Mouse (Mus musculus): ENCODE data around the gene Ifitm3. TPM values are rescaled to one million over a fixed set of nuclear protein-coding genes. Genes with fewer than 3 reads are reported as not detected.

Ifitm3 gene
- polyA plus RNA-seq (2014; fragmentation: Nextera tagmentation; extraction: Ambion mirVana): 13.5 and 14.0 TPM in 2 replicates

- Histone ChIP-seq H3K9me3 (ENCODE audit: control insufficient read depth, low read length) (no peaks in the 10 kb centered on the region), H3K4me1 (ENCODE audit: control insufficient read depth, insufficient read depth, low read length) (peaks cover 3% of the 10 kb centered on the region; the same call in 1 of the 2 replicates), H3K4me3 (ENCODE audit: low read depth, low read length) (no peak within 1 kb of the TSS), H3K27ac (ENCODE audit: low read depth, low read length) (no peak within 1 kb of the TSS), H3K36me3 (ENCODE audit: control insufficient read depth, insufficient read depth, low read length) (no peaks in the 10 kb centered on the region; the same call in 1 of the 2 replicates), H3K27me3 (ENCODE audit: control insufficient read depth, insufficient read depth, low read length) (no peaks in the 10 kb centered on the region; the same call in 1 of the 2 replicates), H3K4me2 (no peak within 1 kb of the TSS), H3K9ac (ENCODE audit: low read length) (no peak within 1 kb of the TSS)
- DNase-seq (ENCODE audit: low spot score, missing footprints) (no peak), ATAC-seq (ENCODE audit: low FRiP score) (no peak)
- 38% methylated on average over 10 of the region's 10 CpGs for whole genome bisulfite sequencing
Observed at GRCm38 (mm10) chr7:141010593-141010992, at the start of gene Ifitm3. Gene Ifitm3, minus strand, starts transcription at chr7:141010770.

DNA sequence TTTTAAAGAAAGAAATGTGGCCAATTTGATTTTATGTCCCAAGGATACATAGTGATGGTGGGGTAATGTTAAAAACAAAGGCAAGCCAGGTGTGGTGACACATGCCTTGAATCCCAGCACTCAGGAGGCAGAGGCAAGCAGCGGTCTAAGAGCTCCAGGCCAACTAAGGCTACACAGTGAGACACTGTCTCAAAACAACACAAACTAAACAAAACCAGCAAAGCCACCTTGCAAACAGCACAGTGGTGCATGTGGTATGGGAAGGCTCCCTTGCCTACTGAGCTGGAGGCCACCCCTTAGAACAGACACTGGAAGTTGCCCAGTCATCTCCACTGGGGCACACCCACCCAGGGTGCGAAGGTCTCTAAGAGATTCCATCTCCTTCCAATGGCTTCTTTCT is 49.4 kb upstream of the Ifitm3 start:
- 63% methylated on average over 2 of the region's 2 CpGs for WGBS
- ATAC-seq (ENCODE audit: low FRiP score): no peak

DNA sequence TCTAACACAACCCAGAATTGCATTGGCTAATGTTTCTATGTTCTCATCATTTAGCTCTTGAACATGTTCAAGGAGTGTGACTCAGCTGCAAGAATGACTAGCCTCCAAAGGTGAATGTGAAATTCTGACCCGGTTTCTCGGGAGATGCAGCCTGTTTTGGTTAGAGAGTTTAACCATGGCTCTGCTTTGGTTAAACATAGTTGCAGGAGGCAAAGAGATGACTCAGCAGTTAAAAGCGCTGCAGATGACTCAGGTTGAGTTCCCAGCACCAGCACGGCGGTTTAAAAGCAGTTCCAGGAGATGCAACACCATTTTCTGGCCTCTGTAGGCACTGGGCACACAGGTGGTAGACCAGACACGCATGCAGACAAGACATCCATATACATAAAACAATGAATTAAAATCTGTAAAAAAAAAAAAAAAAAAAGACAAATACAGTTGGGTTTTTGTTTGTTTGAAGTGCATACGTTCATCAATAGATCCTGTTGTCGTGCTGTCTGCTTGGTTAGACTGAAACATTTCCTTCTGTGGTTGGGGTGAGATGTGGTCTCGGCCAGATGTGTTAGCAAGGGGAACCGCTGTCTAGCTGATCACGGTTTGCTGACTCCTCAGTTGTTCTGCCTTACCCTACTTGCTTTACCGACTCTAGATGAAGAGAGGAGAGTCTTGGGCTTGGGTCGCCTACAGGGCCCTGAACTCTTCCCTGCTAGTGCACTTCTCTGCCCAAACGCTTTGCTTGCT is 48.2 kb upstream of the Ifitm3 start:
- no peak for DNase-seq (ENCODE audit: low spot score, missing footprints)
- 91% methylated on average over 14 of the region's 14 CpGs for WGBS
- H3K27ac ChIP-seq (ENCODE audit: low read depth, low read length): no peak overlapping the region

More for the DNA sequence above, 49.4 kb upstream of the Ifitm3 start:
- Histone ChIP-seq H3K27me3 (ENCODE audit: control insufficient read depth, insufficient read depth, low read length) (no peaks in the 10 kb centered on the region), H3K27ac (ENCODE audit: low read depth, low read length) (no peak overlapping the region), H3K9me3 (ENCODE audit: control insufficient read depth, low read length) (no peaks in the 10 kb centered on the region), H3K36me3 (ENCODE audit: control insufficient read depth, insufficient read depth, low read length) (peaks cover 10% of the 10 kb centered on the region; the same call in 1 of the 2 replicates), H3K4me2 (peak overlapping the region; percentile 93), H3K4me1 (ENCODE audit: control insufficient read depth, insufficient read depth, low read length) (peaks cover 11% of the 10 kb centered on the region), H3K9ac (ENCODE audit: low read length) (peak overlapping the region; percentile 98), H3K4me3 (ENCODE audit: low read depth, low read length) (peak overlapping the region; percentile 89)
- no peak for DNase-seq (ENCODE audit: low spot score, missing footprints)

GRCm38 (mm10) chr7:141057541-141057940 is 47.0 kb upstream of the Ifitm3 start:
- Histone ChIP-seq H3K4me2 (no peak overlapping the region), H3K9me3 (ENCODE audit: control insufficient read depth, low read length) (no peaks in the 10 kb centered on the region), H3K36me3 (ENCODE audit: control insufficient read depth, insufficient read depth, low read length) (no peaks in the 10 kb centered on the region), H3K27ac (ENCODE audit: low read depth, low read length) (no peak overlapping the region), H3K9ac (ENCODE audit: low read length) (no peak overlapping the region), H3K4me3 (ENCODE audit: low read depth, low read length) (no peak overlapping the region), H3K4me1 (ENCODE audit: control insufficient read depth, insufficient read depth, low read length) (peaks cover 11% of the 10 kb centered on the region), H3K27me3 (ENCODE audit: control insufficient read depth, insufficient read depth, low read length) (no peaks in the 10 kb centered on the region)
- 93% methylated on average over 1 of the region's 1 CpGs for WGBS
- DNase-seq (ENCODE audit: low spot score, missing footprints): no peak
- ATAC-seq (ENCODE audit: low FRiP score): no peak

More for the DNA sequence above, 48.2 kb upstream of the Ifitm3 start:
- peaks cover 11% of the 10 kb centered on the region for H3K4me1 ChIP-seq (ENCODE audit: control insufficient read depth, insufficient read depth, low read length)
- H3K4me2 ChIP-seq: no peak overlapping the region
- H3K9me3 ChIP-seq (ENCODE audit: control insufficient read depth, low read length): no peaks in the 10 kb centered on the region
- no peak for ATAC-seq (ENCODE audit: low FRiP score)
- no peak overlapping the region for H3K4me3 ChIP-seq (ENCODE audit: low read depth, low read length)
- H3K27me3 ChIP-seq (ENCODE audit: control insufficient read depth, insufficient read depth, low read length): no peaks in the 10 kb centered on the region
- H3K36me3 ChIP-seq (ENCODE audit: control insufficient read depth, insufficient read depth, low read length): no peaks in the 10 kb centered on the region; the same call in 1 of the 2 replicates
- no peak overlapping the region for H3K9ac ChIP-seq (ENCODE audit: low read length)

GRCm38 (mm10) chr7:141056976-141057375 is 46.4 kb upstream of the Ifitm3 start:
- no peak overlapping the region for H3K27ac ChIP-seq (ENCODE audit: low read depth, low read length)
- H3K9me3 ChIP-seq (ENCODE audit: control insufficient read depth, low read length): no peaks in the 10 kb centered on the region
- H3K9ac ChIP-seq (ENCODE audit: low read length): no peak overlapping the region
- H3K4me2 ChIP-seq: no peak overlapping the region
- DNase-seq (ENCODE audit: low spot score, missing footprints) (no peak), ATAC-seq (ENCODE audit: low FRiP score) (no peak)
- H3K4me1 ChIP-seq (ENCODE audit: control insufficient read depth, insufficient read depth, low read length): peaks cover 7% of the 10 kb centered on the region
- WGBS: 93% methylated on average over 6 of the region's 6 CpGs
- no peaks in the 10 kb centered on the region for H3K36me3 ChIP-seq (ENCODE audit: control insufficient read depth, insufficient read depth, low read length)
- no peaks in the 10 kb centered on the region for H3K27me3 ChIP-seq (ENCODE audit: control insufficient read depth, insufficient read depth, low read length)
- H3K4me3 ChIP-seq (ENCODE audit: low read depth, low read length): no peak overlapping the region

DNA sequence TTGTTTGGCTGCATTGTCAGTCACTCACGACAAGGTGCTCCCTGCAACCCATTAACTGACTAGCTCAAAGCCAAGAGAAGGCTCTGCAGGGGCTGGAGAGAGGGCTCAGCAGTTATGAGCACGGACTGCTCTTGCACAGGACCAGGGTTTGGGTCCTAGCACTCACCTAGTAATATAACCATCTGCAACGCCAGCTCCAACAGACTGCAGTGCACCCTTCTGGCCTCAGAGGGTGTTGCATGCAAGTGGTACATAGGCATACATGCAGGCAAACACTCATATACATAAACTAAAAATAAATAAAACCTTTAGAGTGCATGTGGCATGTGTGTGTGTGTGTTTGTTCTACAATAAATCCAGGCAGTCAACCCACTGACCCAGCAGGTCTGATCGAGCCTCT is 45.2 kb upstream of the Ifitm3 start:
- DNase-seq (ENCODE audit: low spot score, missing footprints) (no peak), ATAC-seq (ENCODE audit: low FRiP score) (no peak)
- H3K36me3 ChIP-seq (ENCODE audit: control insufficient read depth, insufficient read depth, low read length): no peaks in the 10 kb centered on the region
- no peaks in the 10 kb centered on the region for H3K4me1 ChIP-seq (ENCODE audit: control insufficient read depth, insufficient read depth, low read length)
- H3K4me2 ChIP-seq: no peak overlapping the region
- no peak overlapping the region for H3K4me3 ChIP-seq (ENCODE audit: low read depth, low read length)
- no peaks in the 10 kb centered on the region for H3K27me3 ChIP-seq (ENCODE audit: control insufficient read depth, insufficient read depth, low read length)
- WGBS: 83% methylated on average over 4 of the region's 4 CpGs
- H3K9me3 ChIP-seq (ENCODE audit: control insufficient read depth, low read length): no peaks in the 10 kb centered on the region
- H3K9ac ChIP-seq (ENCODE audit: low read length): no peak overlapping the region
- H3K27ac ChIP-seq (ENCODE audit: low read depth, low read length): no peak overlapping the region

GRCm38 (mm10) chr7:141052421-141052820 is 41.9 kb upstream of the Ifitm3 start:
- Histone ChIP-seq H3K9me3 (ENCODE audit: control insufficient read depth, low read length) (no peaks in the 10 kb centered on the region), H3K4me1 (ENCODE audit: control insufficient read depth, insufficient read depth, low read length) (peaks cover 4% of the 10 kb centered on the region; the same call in 1 of the 2 replicates), H3K36me3 (ENCODE audit: control insufficient read depth, insufficient read depth, low read length) (no peaks in the 10 kb centered on the region), H3K27me3 (ENCODE audit: control insufficient read depth, insufficient read depth, low read length) (no peaks in the 10 kb centered on the region), H3K4me2 (no peak overlapping the region), H3K4me3 (ENCODE audit: low read depth, low read length) (no peak overlapping the region), H3K27ac (ENCODE audit: low read depth, low read length) (no peak overlapping the region), H3K9ac (ENCODE audit: low read length) (no peak overlapping the region)
- no peak for ATAC-seq (ENCODE audit: low FRiP score)
- 75% methylated on average over 2 of the region's 2 CpGs for WGBS
- DNase-seq (ENCODE audit: low spot score, missing footprints): no peak

- Histone ChIP-seq H3K4me1 (ENCODE audit: control insufficient read depth, insufficient read depth, low read length) (peaks cover 4% of the 10 kb centered on the region; the same call in 1 of the 2 replicates), H3K4me2 (no peak overlapping the region), H3K27ac (ENCODE audit: low read depth, low read length) (no peak overlapping the region), H3K9me3 (ENCODE audit: control insufficient read depth, low read length) (no peaks in the 10 kb centered on the region), H3K27me3 (ENCODE audit: control insufficient read depth, insufficient read depth, low read length) (no peaks in the 10 kb centered on the region), H3K36me3 (ENCODE audit: control insufficient read depth, insufficient read depth, low read length) (no peaks in the 10 kb centered on the region), H3K4me3 (ENCODE audit: low read depth, low read length) (no peak overlapping the region), H3K9ac (ENCODE audit: low read length) (no peak overlapping the region)
- ATAC-seq (ENCODE audit: low FRiP score) (no peak), DNase-seq (ENCODE audit: low spot score, missing footprints) (no peak)
- WGBS: 90% methylated on average over 4 of the region's 4 CpGs
Observed at GRCm38 (mm10) chr7:141052016-141052415, 41.4 kb upstream of the Ifitm3 start.

DNA sequence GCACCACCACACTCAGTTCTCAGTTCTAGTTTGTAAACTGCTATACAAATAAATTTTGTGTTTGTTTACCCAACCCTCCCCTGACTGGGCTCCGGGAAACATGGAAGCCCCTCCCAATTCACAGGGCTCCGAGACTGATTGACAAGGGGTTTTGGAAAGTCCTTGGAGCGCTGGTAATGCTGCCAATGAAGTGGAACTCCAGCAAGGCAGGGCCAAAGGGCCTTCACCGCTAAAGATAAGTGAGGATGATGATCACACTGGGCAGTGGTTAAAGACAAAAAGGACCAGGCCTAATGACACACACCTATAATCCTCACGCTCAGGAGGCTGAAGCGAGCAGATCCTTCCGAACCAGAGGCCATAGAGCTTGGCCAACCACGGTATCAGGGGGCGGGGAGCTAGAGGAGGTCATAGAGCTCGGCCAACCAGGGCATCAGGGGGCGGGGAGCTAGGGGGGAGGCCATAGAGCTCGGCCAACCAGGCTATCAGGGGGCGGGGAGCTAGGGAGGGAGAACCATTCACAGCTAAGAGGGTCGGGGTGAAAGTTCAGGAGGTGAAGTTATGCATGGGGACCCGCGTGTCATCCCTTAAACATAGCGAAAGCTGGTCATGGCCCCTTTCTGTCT is 40.6 kb upstream of the Ifitm3 start:
- WGBS: 70% methylated on average over 17 of the region's 17 CpGs
- H3K4me2 ChIP-seq: no peak overlapping the region
- no peaks in the 10 kb centered on the region for H3K27me3 ChIP-seq (ENCODE audit: control insufficient read depth, insufficient read depth, low read length)
- no peak for DNase-seq (ENCODE audit: low spot score, missing footprints)
- no peaks in the 10 kb centered on the region for H3K36me3 ChIP-seq (ENCODE audit: control insufficient read depth, insufficient read depth, low read length)
- H3K4me3 ChIP-seq (ENCODE audit: low read depth, low read length): no peak overlapping the region
- no peak for ATAC-seq (ENCODE audit: low FRiP score)
- H3K27ac ChIP-seq (ENCODE audit: low read depth, low read length): no peak overlapping the region
- H3K9me3 ChIP-seq (ENCODE audit: control insufficient read depth, low read length): no peaks in the 10 kb centered on the region
- H3K4me1 ChIP-seq (ENCODE audit: control insufficient read depth, insufficient read depth, low read length): peaks cover 4% of the 10 kb centered on the region; the same call in 1 of the 2 replicates
- no peak overlapping the region for H3K9ac ChIP-seq (ENCODE audit: low read length)

Measured in midbrain, embryonic 11.5 days (tissue).